ENCODE assay signal across 8 mouse cellular contexts in genomic region chr9:107567702-107568319, GRCm38 (mm10). TPM values are rescaled to one million over a fixed set of nuclear protein-coding genes. Genes with fewer than 3 reads are reported as not detected.
DNase-seq lines count a peak whose midpoint lies in the region; ATAC-seq and TF ChIP-seq lines count a peak whose summit lies in the region.

Gene Hyal2 (plus strand): TSS chr9:107567945.

- peak within 1 kb of the TSS; percentile 99 for H3K27ac ChIP-seq in brown adipose tissue, adult 24 weeks (replicated peaks; ENCODE audit: low read depth, low read length)
- H3K27ac ChIP-seq in heart, adult 2 months, result peak within 1 kb of the TSS; percentile 95
- H3K27ac ChIP-seq in kidney, adult 2 months (ENCODE audit: insufficient read depth, low read depth, low read length), result peak within 1 kb of the TSS; percentile 99
- H3K27ac ChIP-seq in liver, embryonic 12.5 days, result peak within 1 kb of the TSS; percentile 94
- peak within 1 kb of the TSS; percentile 91 for H3K27ac ChIP-seq in neural tube, embryonic 15.5 days (replicated peaks)

- peaks cover 39% of the 10 kb centered on the region for H3K4me1 ChIP-seq in brown adipose tissue, adult 24 weeks (ENCODE audit: control insufficient read depth, insufficient read depth, insufficient read length, low read length)
- peaks cover 21% of the 10 kb centered on the region for H3K4me1 ChIP-seq in heart, adult 2 months (ENCODE audit: control insufficient read depth, insufficient read depth, low read length)
- peaks cover 40% of the 10 kb centered on the region; the same call in 1 of the 2 replicates for H3K4me1 ChIP-seq in kidney, adult 2 months (ENCODE audit: control insufficient read depth, insufficient read depth, low read length)
- H3K4me1 ChIP-seq in liver, embryonic 12.5 days, result peaks cover 87% of the 10 kb centered on the region
- peaks cover 65% of the 10 kb centered on the region for H3K4me1 ChIP-seq in neural tube, embryonic 15.5 days

- no peak; the same call in 1 of the 2 replicates for TF ChIP-seq POLR2A in heart, adult 2 months (IDR thresholded peaks at IDR 0.05; ENCODE audit: insufficient read depth, low read depth, low read length)
- peak; percentile 87 for TF ChIP-seq POLR2A in kidney, adult 2 months (IDR thresholded peaks at IDR 0.05; ENCODE audit: low read depth, low read length)

- H3K9me3 ChIP-seq in liver, embryonic 12.5 days (replicated peaks), result no peaks in the 10 kb centered on the region
- H3K9me3 ChIP-seq in neural tube, embryonic 15.5 days (replicated peaks), result no peaks in the 10 kb centered on the region

- WGBS in heart, adult 2 months, result 32% methylated on average over 18 of the region's 18 CpGs
- WGBS in kidney, adult 2 months, result 19% methylated on average over 18 of the region's 18 CpGs
- 33% methylated on average over 18 of the region's 18 CpGs for WGBS in liver, embryonic 12.5 days (ENCODE audit: insufficient replicate concordance)
- 9% methylated on average over 18 of the region's 18 CpGs for WGBS in neural tube, embryonic 15.5 days

- no peak for TF ChIP-seq CTCF in heart, adult 2 months (IDR thresholded peaks at IDR 0.05)
- no peak for TF ChIP-seq CTCF in kidney, adult 2 months (conservative IDR thresholded peaks at IDR 0.05; ENCODE audit: insufficient read depth, insufficient read length, low read depth, low read length)

- peak within 1 kb of the TSS; percentile 87 for H3K4me3 ChIP-seq in brown adipose tissue, adult 24 weeks (ENCODE audit: insufficient read depth, low read depth, low read length)
- H3K4me3 ChIP-seq in heart, adult 2 months, result peak within 1 kb of the TSS; percentile 79
- peak within 1 kb of the TSS; percentile 81 for H3K4me3 ChIP-seq in kidney, adult 2 months (ENCODE audit: insufficient read depth, low read depth, low read length)
- H3K4me3 ChIP-seq in liver, embryonic 12.5 days, result peak within 1 kb of the TSS; percentile 75
- peak within 1 kb of the TSS; percentile 85 for H3K4me3 ChIP-seq in neural tube, embryonic 15.5 days (replicated peaks)

- DNase-seq in embryo, embryonic 10.5 days (ENCODE audit: low spot score), result peak; percentile 51
- DNase-seq in embryo, embryonic 10 days (ENCODE audit: low spot score), result no peak
- peak; percentile 70 for DNase-seq in heart, adult 2 months
- DNase-seq in kidney, adult 2 months, result peak; percentile 94
- DNase-seq in ovary, adult 18-20 months (ENCODE audit: low spot score), result no peak

- intact Hi-C loops in heart, adult 2 months (cut with DNase I), result loop anchor here (2.0 to 5.0 kb wide), 3 partner anchors 13 to 77 kb away; no protein-coding TSS in a partner anchor

- no peaks in the 10 kb centered on the region for H3K79me2 ChIP-seq in heart, adult 2 months (replicated peaks; ENCODE audit: control insufficient read depth, insufficient read depth, low read length)

- TF ChIP-seq EP300 in heart, adult 2 months (IDR thresholded peaks at IDR 0.05; ENCODE audit: insufficient read depth, low read depth, low read length), result 0 out of 2 replicates have a peak, but pooled peaks have one; percentile 12

- H3K4me2 ChIP-seq in liver, embryonic 12.5 days, result peak within 1 kb of the TSS; percentile 86
- H3K4me2 ChIP-seq in neural tube, embryonic 15.5 days, result peak within 1 kb of the TSS; percentile 69

- peak within 1 kb of the TSS; percentile 55 for H3K9ac ChIP-seq in heart, adult 2 months (ENCODE audit: low read depth, low read length)
- peak within 1 kb of the TSS; percentile 90 for H3K9ac ChIP-seq in liver, embryonic 12.5 days
- peak within 1 kb of the TSS; percentile 86 for H3K9ac ChIP-seq in neural tube, embryonic 15.5 days (replicated peaks)

- H3K27me3 ChIP-seq in heart, adult 2 months (ENCODE audit: control insufficient read depth, insufficient read depth, low read length), result no peaks in the 10 kb centered on the region
- no peaks in the 10 kb centered on the region for H3K27me3 ChIP-seq in kidney, adult 2 months (replicated peaks; ENCODE audit: control insufficient read depth, insufficient read depth, low read length)
- H3K27me3 ChIP-seq in liver, embryonic 12.5 days (replicated peaks), result no peaks in the 10 kb centered on the region
- H3K27me3 ChIP-seq in neural tube, embryonic 15.5 days (replicated peaks), result no peaks in the 10 kb centered on the region

- H3K36me3 ChIP-seq in heart, adult 2 months (ENCODE audit: control insufficient read depth, insufficient read depth, low read length), result no peaks in the 10 kb centered on the region
- no peaks in the 10 kb centered on the region; the same call in 1 of the 2 replicates for H3K36me3 ChIP-seq in kidney, adult 2 months (ENCODE audit: control insufficient read depth, insufficient read depth, low read length)
- H3K36me3 ChIP-seq in liver, embryonic 12.5 days, result peaks cover 42% of the 10 kb centered on the region
- peaks cover 33% of the 10 kb centered on the region for H3K36me3 ChIP-seq in neural tube, embryonic 15.5 days

- ATAC-seq in liver, embryonic 12.5 days, result no peak
- ATAC-seq in neural tube, embryonic 15.5 days (ENCODE audit: low FRiP score), result no peak

RNA-seq across cellular contexts. Expression of gene Hyal2, which starts in this region (rescaled TPM):
- polyA plus RNA-seq in brown adipose tissue, adult 24 weeks (2012; ENCODE audit: insufficient read depth, insufficient read length, missing spikeins), result 14.1 and 14.2 TPM in 2 replicates
- 10 to 100 TPM; 40.8 to 43.6 TPM for total RNA-seq in heart, adult 2 months (2021)
- polyA plus RNA-seq in heart, adult 2 months (2012; rRNA removed), result 39.2 and 40.2 TPM in 2 replicates
- polyA plus RNA-seq in kidney, adult 2 months (2012; rRNA removed), result 103 and 155 TPM in 2 replicates
- 53.9 and 57.6 TPM in 2 replicates for polyA plus RNA-seq in liver, embryonic 12.5 days (2016; fragmentation: Nextera tagmentation; extraction: Ambion mirVana)
- 56.0 and 57.3 TPM in 2 replicates for polyA plus RNA-seq in neural tube, embryonic 15.5 days (2015; fragmentation: Nextera tagmentation; extraction: Ambion mirVana)

Comparison
In these comparisons a context has a peak if more than half of its experiments do, and no peak if none do; other contexts are left out.
1. DNase-seq: peak in embryo, embryonic 10.5 days (single experiment), heart, adult 2 months (2 of 2) and kidney, adult 2 months (single experiment); none in embryo, embryonic 10 days (single experiment) and ovary, adult 18-20 months (single experiment).
2. Peak in every context shown above with its lines, with median percentiles within 50 percentile points of each other: H3K27ac ChIP-seq, H3K4me3 ChIP-seq and H3K9ac ChIP-seq.